Mouse (Mus musculus): ENCODE data around the gene Slc4a1ap. TPM values are rescaled to one million over a fixed set of nuclear protein-coding genes. Genes with fewer than 3 reads are reported as not detected.

The Slc4a1ap gene
- polyA plus RNA-seq (2015; fragmentation: Nextera tagmentation; extraction: Ambion mirVana) = 13.9 and 15.2 TPM in 2 replicates

DNA sequence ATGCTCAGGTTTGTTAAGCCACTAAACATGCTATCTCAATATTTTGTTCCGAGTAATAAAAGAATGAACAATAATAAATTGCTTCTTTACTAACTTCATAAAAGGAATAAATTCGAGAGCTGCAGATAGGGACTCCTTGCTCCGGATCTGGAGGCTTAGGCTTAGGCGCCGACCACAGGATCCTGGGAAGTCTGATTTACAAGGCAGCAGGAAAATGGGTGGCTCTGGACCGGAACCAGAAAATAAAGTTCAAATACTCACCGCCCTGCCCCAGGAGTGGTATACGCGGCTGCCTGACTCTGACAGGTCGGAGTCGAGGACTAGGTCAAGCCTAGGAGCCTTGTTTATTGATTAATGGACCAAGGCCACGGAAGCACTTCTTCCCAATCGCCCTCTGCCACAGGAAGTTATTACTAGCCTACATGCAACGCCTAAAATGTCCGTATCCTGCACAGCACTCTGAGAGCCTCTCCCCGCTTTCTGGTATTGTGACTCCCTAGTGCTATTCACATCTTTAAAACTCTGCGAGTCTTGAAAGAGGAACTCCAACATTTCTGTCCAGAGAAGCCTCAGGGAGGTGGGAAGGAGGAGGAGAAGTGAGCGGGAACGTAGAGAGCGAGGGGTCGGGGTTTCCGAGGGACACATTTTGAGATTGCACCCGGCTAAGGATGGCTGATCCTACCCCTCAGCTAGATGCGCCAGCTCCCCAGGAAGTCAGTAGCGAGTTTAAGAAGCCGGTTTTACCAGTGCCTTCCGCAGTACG, at the start of gene Slc4a1ap:
Gene Slc4a1ap (plus strand): TSS at position 642 of the 763 bp plus-strand sequence.
- TF ChIP-seq CTCF (IDR thresholded peaks at IDR 0.05; ENCODE audit: low read depth) (no peak), EP300 (optimal IDR thresholded peaks at IDR 0.05) (no peak)
- DNase-seq (ENCODE audit: low spot score) (peak; percentile 76), ATAC-seq (ENCODE audit: low FRiP score, low TSS enrichment) (peak; percentile 91)
- Histone ChIP-seq H3K4me1 (replicated peaks; ENCODE audit: control insufficient read depth, insufficient read depth) (0 out of 2 replicates have a peak, but pooled peaks cover 5% of the 10 kb centered on the region), H3K4me3 (ENCODE audit: low read depth, low read length) (peak within 1 kb of the TSS; percentile 91), H3K27ac (replicated peaks) (peak within 1 kb of the TSS; percentile 88), H3K9ac (ENCODE audit: low read length) (peak within 1 kb of the TSS; percentile 91), H3K4me2 (replicated peaks; ENCODE audit: low read depth) (peak within 1 kb of the TSS; percentile 95), H3K27me3 (ENCODE audit: control insufficient read depth, insufficient read depth, low read length) (no peaks in the 10 kb centered on the region), H3K9me3 (ENCODE audit: control insufficient read depth, low read length) (no peaks in the 10 kb centered on the region), H3K36me3 (ENCODE audit: control insufficient read depth, insufficient read depth, low read length) (peaks cover 2% of the 10 kb centered on the region; the same call in 1 of the 2 replicates)
- under 1% methylated on average over 28 of the region's 28 CpGs for WGBS

DNA sequence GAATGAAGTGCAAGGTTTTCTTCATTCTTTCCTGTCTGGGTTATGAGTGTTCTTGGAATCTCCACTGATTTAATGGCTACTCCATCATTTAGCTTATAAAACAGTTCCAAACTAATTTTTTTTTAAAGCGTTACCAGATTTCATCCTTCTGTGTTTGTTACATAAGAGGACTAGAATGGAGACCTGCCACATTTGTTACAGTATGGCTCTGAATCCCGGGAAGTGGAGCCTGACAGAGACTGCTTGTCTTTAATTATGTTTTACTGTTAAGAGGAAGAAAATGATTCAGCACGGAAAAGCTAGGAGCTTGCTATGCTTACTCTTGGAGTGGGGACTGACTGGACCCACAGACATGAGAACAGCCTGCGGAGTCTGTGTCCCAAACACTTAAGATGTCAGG, 46.3 kb upstream of the Slc4a1ap start:
- no peak for TF ChIP-seq EP300 (optimal IDR thresholded peaks at IDR 0.05)
- TF ChIP-seq CTCF (IDR thresholded peaks at IDR 0.05; ENCODE audit: low read depth) = no peak
- Histone ChIP-seq H3K27ac (replicated peaks) (no peak overlapping the region), H3K4me3 (ENCODE audit: low read depth, low read length) (no peak overlapping the region), H3K4me2 (replicated peaks; ENCODE audit: low read depth) (no peak overlapping the region), H3K4me1 (replicated peaks; ENCODE audit: control insufficient read depth, insufficient read depth) (no peaks in the 10 kb centered on the region), H3K27me3 (ENCODE audit: control insufficient read depth, insufficient read depth, low read length) (no peaks in the 10 kb centered on the region), H3K9me3 (ENCODE audit: control insufficient read depth, low read length) (no peaks in the 10 kb centered on the region), H3K36me3 (ENCODE audit: control insufficient read depth, insufficient read depth, low read length) (peaks cover 21% of the 10 kb centered on the region), H3K9ac (ENCODE audit: low read length) (no peak overlapping the region)
- ATAC-seq (ENCODE audit: low FRiP score, low TSS enrichment) = no peak
- DNase-seq (ENCODE audit: low spot score) = no peak
- 84% methylated on average over 4 of the region's 4 CpGs for WGBS

DNA sequence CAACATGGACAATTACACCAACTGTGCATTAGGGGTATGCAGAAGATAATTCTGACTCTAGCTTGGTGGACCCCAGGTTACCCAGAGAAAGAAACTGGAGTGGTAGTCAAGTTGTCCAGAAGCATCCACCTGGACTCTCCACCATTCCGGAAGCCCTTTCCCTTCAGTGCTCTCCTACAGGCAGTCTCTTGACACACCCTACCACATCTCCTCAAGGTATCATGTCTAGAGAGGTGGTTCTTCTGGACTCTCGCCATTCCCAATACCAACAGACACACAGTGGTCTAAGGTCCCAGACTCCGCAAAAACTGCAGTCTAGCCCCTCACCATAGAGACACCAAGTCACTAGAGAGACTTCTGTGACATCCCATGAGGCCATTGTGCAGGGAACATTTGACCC, 41.4 kb upstream of the Slc4a1ap start, which contains the start of gene 4930548H24Rik:
Gene 4930548H24Rik (plus strand): TSS at position 301 of the 400 bp plus-strand sequence.
- no peak within 1 kb of the TSS for H3K27ac ChIP-seq (replicated peaks)
- no peak within 1 kb of the TSS for H3K9ac ChIP-seq (ENCODE audit: low read length)
- TF ChIP-seq CTCF (IDR thresholded peaks at IDR 0.05; ENCODE audit: low read depth) (no peak), EP300 (optimal IDR thresholded peaks at IDR 0.05) (no peak)
- no peaks in the 10 kb centered on the region for H3K27me3 ChIP-seq (ENCODE audit: control insufficient read depth, insufficient read depth, low read length)
- no peak within 1 kb of the TSS for H3K4me2 ChIP-seq (replicated peaks; ENCODE audit: low read depth)
- H3K4me1 ChIP-seq (replicated peaks; ENCODE audit: control insufficient read depth, insufficient read depth) = no peaks in the 10 kb centered on the region
- no peaks in the 10 kb centered on the region for H3K9me3 ChIP-seq (ENCODE audit: control insufficient read depth, low read length)
- DNase-seq (ENCODE audit: low spot score) (no peak), ATAC-seq (ENCODE audit: low FRiP score, low TSS enrichment) (no peak)
- WGBS = 96% methylated on average over 3 of the region's 3 CpGs
- no peak within 1 kb of the TSS for H3K4me3 ChIP-seq (ENCODE audit: low read depth, low read length)
- H3K36me3 ChIP-seq (ENCODE audit: control insufficient read depth, insufficient read depth, low read length) = no peaks in the 10 kb centered on the region

DNA sequence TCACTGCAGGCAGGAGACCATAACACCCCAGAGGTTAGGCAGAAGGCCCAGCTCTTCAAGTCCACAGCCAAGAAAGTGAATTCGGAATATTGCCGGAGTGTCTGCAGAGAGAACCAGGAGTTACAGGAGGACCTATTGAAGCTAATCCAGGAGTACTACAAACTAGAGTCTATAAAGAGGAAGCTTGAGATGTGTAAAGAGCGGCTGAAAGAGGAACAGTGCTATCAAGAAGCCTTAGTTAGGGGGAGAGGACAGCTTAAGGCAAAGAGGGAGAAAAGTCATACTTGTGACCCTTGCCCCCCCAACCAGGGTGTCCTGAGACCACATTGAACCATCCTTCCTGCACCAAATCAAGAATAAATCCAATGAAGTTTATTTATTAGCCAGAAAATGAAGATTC, 38.9 kb upstream of the Slc4a1ap start:
- TF ChIP-seq CTCF (IDR thresholded peaks at IDR 0.05; ENCODE audit: low read depth) = no peak
- no peak for TF ChIP-seq EP300 (optimal IDR thresholded peaks at IDR 0.05)
- DNase-seq (ENCODE audit: low spot score) (no peak), ATAC-seq (ENCODE audit: low FRiP score, low TSS enrichment) (no peak)
- Histone ChIP-seq H3K27me3 (ENCODE audit: control insufficient read depth, insufficient read depth, low read length) (no peaks in the 10 kb centered on the region), H3K4me2 (replicated peaks; ENCODE audit: low read depth) (no peak overlapping the region), H3K4me3 (ENCODE audit: low read depth, low read length) (no peak overlapping the region), H3K36me3 (ENCODE audit: control insufficient read depth, insufficient read depth, low read length) (no peaks in the 10 kb centered on the region), H3K4me1 (replicated peaks; ENCODE audit: control insufficient read depth, insufficient read depth) (no peaks in the 10 kb centered on the region), H3K27ac (replicated peaks) (no peak overlapping the region), H3K9ac (ENCODE audit: low read length) (no peak overlapping the region), H3K9me3 (ENCODE audit: control insufficient read depth, low read length) (no peaks in the 10 kb centered on the region)
- WGBS = 90% methylated on average over 3 of the region's 3 CpGs

DNA sequence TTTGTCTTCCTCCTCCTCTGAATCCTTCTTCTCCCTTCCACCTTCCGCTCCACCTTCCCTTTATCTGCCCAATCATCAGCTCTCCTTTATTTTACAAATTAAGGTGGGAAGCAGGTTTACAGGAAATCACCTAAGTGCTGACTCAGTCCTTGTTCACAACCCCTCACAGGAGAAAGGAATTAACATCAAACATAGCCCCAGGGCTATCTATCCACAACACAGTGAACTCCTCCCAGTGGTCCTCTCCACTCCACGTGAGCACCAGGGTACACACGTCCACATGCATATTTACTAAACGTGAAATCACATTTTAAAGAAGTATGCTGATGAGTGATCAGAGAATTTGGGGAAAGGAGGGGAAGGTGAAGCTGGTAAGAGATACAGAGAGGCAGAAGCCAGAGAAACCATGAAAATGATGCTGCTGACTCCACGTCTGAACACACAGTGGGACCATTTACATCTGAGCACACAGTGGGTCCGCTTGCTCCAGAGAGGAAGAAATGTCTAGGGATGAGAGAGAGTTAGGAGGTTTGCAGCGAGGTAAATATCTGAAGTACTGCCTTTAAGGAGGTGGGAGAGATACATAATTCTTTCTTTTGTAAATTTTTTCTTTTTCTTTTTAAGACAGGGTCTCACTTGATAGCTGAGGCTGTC, 37.6 kb upstream of the Slc4a1ap start:
- H3K36me3 ChIP-seq (ENCODE audit: control insufficient read depth, insufficient read depth, low read length) = no peaks in the 10 kb centered on the region
- no peak for DNase-seq (ENCODE audit: low spot score)
- WGBS = 50% methylated on average over 7 of the region's 7 CpGs
- H3K9ac ChIP-seq (ENCODE audit: low read length) = no peak overlapping the region
- no peaks in the 10 kb centered on the region for H3K9me3 ChIP-seq (ENCODE audit: control insufficient read depth, low read length)
- ATAC-seq (ENCODE audit: low FRiP score, low TSS enrichment) = no peak
- H3K4me2 ChIP-seq (replicated peaks; ENCODE audit: low read depth) = no peak overlapping the region
- no peak overlapping the region for H3K4me3 ChIP-seq (ENCODE audit: low read depth, low read length)
- no peak overlapping the region for H3K27ac ChIP-seq (replicated peaks)
- no peaks in the 10 kb centered on the region for H3K4me1 ChIP-seq (replicated peaks; ENCODE audit: control insufficient read depth, insufficient read depth)
- TF ChIP-seq EP300 (optimal IDR thresholded peaks at IDR 0.05) (no peak), CTCF (IDR thresholded peaks at IDR 0.05; ENCODE audit: low read depth) (no peak)
- H3K27me3 ChIP-seq (ENCODE audit: control insufficient read depth, insufficient read depth, low read length) = no peaks in the 10 kb centered on the region

DNA sequence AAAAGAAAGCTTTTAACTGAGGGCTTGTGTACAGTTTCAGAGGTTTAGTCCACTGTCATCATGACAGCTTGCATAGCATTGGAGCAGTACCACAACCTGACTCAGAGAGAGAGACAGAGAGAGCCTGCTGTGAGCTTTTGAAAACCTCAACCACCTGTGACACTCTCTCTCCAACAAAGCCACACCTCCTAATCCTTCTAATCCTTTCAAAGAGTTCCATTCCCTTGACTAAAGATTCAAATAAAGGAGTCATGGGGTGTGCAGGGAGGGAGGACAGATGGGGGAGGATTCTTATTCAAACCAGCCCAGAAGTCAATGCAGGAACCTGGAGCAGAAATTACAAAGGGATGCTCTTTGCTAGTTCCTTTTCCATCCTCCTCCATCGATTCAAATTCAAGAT, 34.8 kb upstream of the Slc4a1ap start:
- TF ChIP-seq CTCF (IDR thresholded peaks at IDR 0.05; ENCODE audit: low read depth) (no peak), EP300 (optimal IDR thresholded peaks at IDR 0.05) (no peak)
- no peak overlapping the region for H3K4me3 ChIP-seq (ENCODE audit: low read depth, low read length)
- H3K27me3 ChIP-seq (ENCODE audit: control insufficient read depth, insufficient read depth, low read length) = no peaks in the 10 kb centered on the region
- DNase-seq (ENCODE audit: low spot score) = no peak
- no peak for ATAC-seq (ENCODE audit: low FRiP score, low TSS enrichment)
- no peaks in the 10 kb centered on the region for H3K9me3 ChIP-seq (ENCODE audit: control insufficient read depth, low read length)
- H3K36me3 ChIP-seq (ENCODE audit: control insufficient read depth, insufficient read depth, low read length) = no peaks in the 10 kb centered on the region
- H3K4me1 ChIP-seq (replicated peaks; ENCODE audit: control insufficient read depth, insufficient read depth) = no peaks in the 10 kb centered on the region
- H3K4me2 ChIP-seq (replicated peaks; ENCODE audit: low read depth) = no peak overlapping the region
- no peak overlapping the region for H3K9ac ChIP-seq (ENCODE audit: low read length)
- H3K27ac ChIP-seq (replicated peaks) = no peak overlapping the region
- WGBS = 50% methylated on average over 1 of the region's 1 CpGs
